Mouse (Mus musculus) CH12.LX (cell line): ENCODE results near the gene Kat7. TPM values are rescaled to one million over a fixed set of nuclear protein-coding genes. Genes with fewer than 3 reads are reported as not detected.

Experiments used
- DNase-seq: peaks from one replicate; pipeline ENCODE4 v3.0.0-alpha.2; 2013; ENCODE audit errors: extremely low read depth
- H3K27ac ChIP-seq: 2 replicates; pipeline ENCODE4 v1.5.1; 2012; ENCODE audit warnings: low read depth, mild to moderate bottlenecking, control low read depth, moderate library complexity; ENCODE audit not compliant: insufficient read depth
- H3K27me3 ChIP-seq: replicated peaks from 2 replicates; pipeline ENCODE3; 2012; ENCODE audit warnings: inconsistent platforms
- H3K36me3 ChIP-seq, 2 experiments: replicated peaks in 1 of 2; 2 replicates each; pipeline versions ENCODE3 to v1.6.1; 2012; ENCODE audit warnings: inconsistent platforms in 1 of 2, low read length in 1 of 2, mild to moderate bottlenecking in 1 of 2, mixed read lengths in 1 of 2, moderate library complexity in 1 of 2; ENCODE audit not compliant: control insufficient read depth in 1 of 2, insufficient read depth in 1 of 2
- H3K4me1 ChIP-seq, 2 experiments: 2 replicates each; pipeline ENCODE4 v1.6.1; 2012; ENCODE audit warnings: inconsistent platforms in 1 of 2, moderate library complexity in 1 of 2; ENCODE audit not compliant: insufficient read depth in 2 of 2, control insufficient read depth in 1 of 2
- H3K4me2 ChIP-seq: 2 replicates; pipeline ENCODE4 v1.6.1; 2012; ENCODE audit warnings: low read depth, mild to moderate bottlenecking, control low read depth; ENCODE audit not compliant: poor library complexity, insufficient read depth, severe bottlenecking
- H3K4me3 ChIP-seq, 3 experiments: fragments of 150-350 bp in 1 of 3; sonication (generic) in 1 of 3; replicated peaks in 1 of 3; 2 replicates each; pipeline versions ENCODE3 to v1.5.1; 2011 to 2012; ENCODE audit warnings: low read depth in 2 of 3, low read length in 2 of 3, mild to moderate bottlenecking in 2 of 3, moderate library complexity in 2 of 3, control low read depth in 1 of 3, improper control_type of control experiment in 1 of 3, inconsistent platforms in 1 of 3, mixed read lengths in 1 of 3; ENCODE audit not compliant: poor library complexity in 1 of 3
- H3K79me2 ChIP-seq: replicated peaks from 2 replicates; pipeline ENCODE4 v1.6.1; 2012; ENCODE audit warnings: mild to moderate bottlenecking, moderate library complexity; ENCODE audit not compliant: control insufficient read depth, poor library complexity, insufficient read depth, severe bottlenecking; ENCODE audit errors: extremely low read depth
- H3K9ac ChIP-seq: 2 replicates; pipeline ENCODE4 v1.6.1; 2012; ENCODE audit warnings: low read depth, mild to moderate bottlenecking, control low read depth, moderate library complexity; ENCODE audit not compliant: insufficient read depth
- H3K9me3 ChIP-seq: replicated peaks from 2 replicates; pipeline ENCODE3; 2012; ENCODE audit warnings: low read length, inconsistent platforms, mixed read lengths
- BHLHE40 ChIP-seq: IDR thresholded peaks from 2 replicates; pipeline ENCODE4 v1.6.1; 2011; ENCODE audit warnings: mild to moderate bottlenecking, low read depth, low read length, improper control_type of control experiment
- CTCF ChIP-seq, 2 experiments: IDR thresholded peaks in 1 of 2; conservative IDR thresholded peaks in 1 of 2; 2 replicates each; pipeline ENCODE4 v1.5.1; 2011 to 2012; ENCODE audit warnings: low read depth in 2 of 2, low read length in 2 of 2, improper control_type of control experiment in 1 of 2, inconsistent platforms in 1 of 2, mild to moderate bottlenecking in 1 of 2, moderate library complexity in 1 of 2
- ELF1 ChIP-seq: IDR thresholded peaks from 2 replicates; pipeline ENCODE4 v1.6.1; 2014; ENCODE audit warnings: low read depth, mild to moderate bottlenecking, inconsistent platforms, low read length, improper control_type of control experiment
- GABPA ChIP-seq: IDR thresholded peaks from 2 replicates; pipeline ENCODE4 v1.6.1; 2012; ENCODE audit warnings: low read depth, low read length, improper control_type of control experiment, inconsistent platforms; ENCODE audit not compliant: insufficient replicate concordance
- JUND ChIP-seq: conservative IDR thresholded peaks from 2 replicates; pipeline ENCODE4 v1.6.1; 2011; ENCODE audit warnings: low read depth, low read length, improper control_type of control experiment
- KAT2A ChIP-seq: IDR thresholded peaks from 2 replicates; pipeline ENCODE4 v1.6.1; 2012; ENCODE audit warnings: low read length, improper control_type of control experiment, inconsistent platforms; ENCODE audit not compliant: insufficient replicate concordance
- MAFK ChIP-seq: IDR thresholded peaks from 2 replicates; pipeline ENCODE4 v1.6.1; 2011; ENCODE audit warnings: low read length, improper control_type of control experiment; ENCODE audit not compliant: insufficient replicate concordance
- MAZ ChIP-seq: IDR thresholded peaks from 2 replicates; pipeline ENCODE4 v1.6.1; 2012; ENCODE audit warnings: low read depth, mild to moderate bottlenecking, inconsistent platforms, low read length, improper control_type of control experiment, moderate library complexity
- MXI1 ChIP-seq: IDR thresholded peaks from 2 replicates; pipeline ENCODE4 v1.6.1; 2011; ENCODE audit warnings: mild to moderate bottlenecking, low read depth, low read length, improper control_type of control experiment
- NELFE ChIP-seq: IDR thresholded peaks from 2 replicates; pipeline ENCODE4 v1.6.1; 2011; ENCODE audit warnings: low read depth, low read length, improper control_type of control experiment
- PAX5 ChIP-seq: IDR thresholded peaks from 2 replicates; pipeline ENCODE4 v1.6.1; 2012; ENCODE audit warnings: low read length, inconsistent platforms, mixed read lengths
- POLR2AphosphoS2 ChIP-seq: IDR thresholded peaks from 2 replicates; pipeline ENCODE4 v1.6.1; 2011; ENCODE audit warnings: low read depth, low read length, improper control_type of control experiment
- RAD21 ChIP-seq: IDR thresholded peaks from 2 replicates; pipeline ENCODE4 v1.6.1; 2011; ENCODE audit warnings: low read depth, mild to moderate bottlenecking, low read length, improper control_type of control experiment, moderate library complexity
- RCOR1 ChIP-seq: conservative IDR thresholded peaks from 2 replicates; pipeline ENCODE4 v1.6.1; 2012; ENCODE audit warnings: low read depth, mild to moderate bottlenecking, inconsistent platforms, low read length, improper control_type of control experiment
- TBP ChIP-seq: conservative IDR thresholded peaks from 2 replicates; pipeline ENCODE4 v1.6.1; 2011; ENCODE audit warnings: low read depth, low read length, improper control_type of control experiment
- UBTF ChIP-seq: IDR thresholded peaks from 2 replicates; pipeline ENCODE4 v1.6.1; 2012; ENCODE audit warnings: low read depth, mild to moderate bottlenecking, inconsistent platforms, low read length, improper control_type of control experiment, moderate library complexity
- USF1 ChIP-seq: IDR thresholded peaks from 2 replicates; pipeline ENCODE4 v1.6.1; 2014; ENCODE audit warnings: low read depth, mild to moderate bottlenecking, inconsistent platforms, low read length, improper control_type of control experiment
- USF2 ChIP-seq: conservative IDR thresholded peaks from 2 replicates; pipeline ENCODE4 v1.6.1; 2011; ENCODE audit warnings: low read depth, low read length, improper control_type of control experiment
- ZC3H11A ChIP-seq: IDR thresholded peaks from 2 replicates; pipeline ENCODE4 v1.6.1; 2012; ENCODE audit warnings: low read depth, mild to moderate bottlenecking, inconsistent platforms, low read length, improper control_type of control experiment
- ZMIZ1 ChIP-seq: IDR thresholded peaks from 2 replicates; pipeline ENCODE4 v1.6.1; 2012; ENCODE audit warnings: low read depth, mild to moderate bottlenecking, inconsistent platforms, low read length, improper control_type of control experiment
- dilution Hi-C: fragments of 300-500 bp; cut with MboI; formaldehyde crosslinking; loops from 2 replicates; pipeline ENCODE4 v1.14.3; 2020; ENCODE audit warnings: low sequenced_read_pairs; ENCODE audit not compliant: extremely low pct_unique_long_range_greater_than_20kb, extremely low pct_ligation_motif_present
- in situ Hi-C: fragments of 300-500 bp; cut with MboI; formaldehyde crosslinking; loops from 3 replicates; pipeline ENCODE4 v1.14.3; 2019; ENCODE audit warnings: low sequenced_read_pairs, low pct_ligation_motif_present, low pct_unique_long_range_greater_than_20kb, mixed read lengths
- polyA plus RNA-seq: library from polyadenylated mRNA; unstranded; fragments of >175 nt; gene quantifications from 2 replicates; pipeline ENCODE4 v1.2.1, GENCODE M21; 2012; ENCODE audit warnings: low read depth; ENCODE audit not compliant: insufficient read length
- total RNA-seq, 2 experiments: library from RNA; depleted of rRNA; stranded (reverse); fragments of 300-350 nt in 1 of 2; fragments of >200 nt in 1 of 2; gene quantifications; 2 replicates each; pipeline ENCODE4 v1.2.3; 2012 to 2014

The Kat7 gene
- total and polyA plus RNA-seq, 3 experiments: 59.5 to 90.2 (median 66.7) TPM

DNA sequence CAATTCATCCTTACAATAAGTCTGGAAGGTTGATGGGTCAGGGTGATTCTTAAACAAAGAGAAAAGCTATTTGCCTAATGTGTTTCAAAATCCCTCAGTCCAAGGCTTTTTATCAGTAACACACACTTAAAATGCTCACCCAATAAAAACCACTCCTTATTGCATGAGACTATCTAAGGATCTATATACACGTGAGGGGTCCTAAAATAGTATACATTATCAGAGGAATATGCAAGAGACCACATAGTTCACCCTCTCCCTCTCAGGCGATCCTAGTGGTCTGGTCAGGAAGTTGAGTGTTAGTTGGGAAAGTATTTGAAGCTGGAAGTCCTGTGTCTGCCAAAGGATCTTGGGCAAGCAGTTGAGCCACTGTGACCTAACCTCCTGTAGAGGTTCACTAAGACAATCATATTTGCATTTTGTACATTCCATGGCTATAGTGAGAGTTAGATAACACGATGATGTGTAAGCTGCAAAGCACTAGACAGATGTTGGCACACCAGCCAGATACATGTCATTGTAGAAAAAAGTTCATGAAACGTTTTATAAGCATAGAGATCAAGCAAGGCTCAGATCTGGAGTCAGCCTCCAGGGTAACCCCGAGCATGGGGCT, 24.5 kb upstream of the Kat7 start:
- no peak for TF ChIP-seq JUND
- no peak for TF ChIP-seq UBTF
- TF ChIP-seq RCOR1: no peak
- no peak for TF ChIP-seq GABPA
- no peak for TF ChIP-seq NELFE
- no peak for TF ChIP-seq ZC3H11A
- TF ChIP-seq KAT2A: no peak
- TF ChIP-seq MAZ: no peak
- no peak for TF ChIP-seq RAD21
- no peak for TF ChIP-seq ZMIZ1
- no peak for TF ChIP-seq TBP
- no peak for TF ChIP-seq POLR2AphosphoS2
- no peak for TF ChIP-seq MXI1
- no peak for TF ChIP-seq ELF1
- no peak for TF ChIP-seq USF1
- TF ChIP-seq CTCF (conservative IDR thresholded peaks at IDR 0.05 in 1 of 2, IDR thresholded peaks at IDR 0.05 in 1 of 2; ENCODE audit: low read depth in 2 of 2, low read length in 2 of 2): no peak
- no peak for TF ChIP-seq BHLHE40
- TF ChIP-seq PAX5: no peak
- in situ Hi-C loops: no loop called here
- H3K36me3 ChIP-seq: no peaks in the 10 kb centered on the region
- H3K4me3 ChIP-seq: no peak overlapping the region
- no peaks in the 10 kb centered on the region for H3K9me3 ChIP-seq
- dilution Hi-C loops: no loop called here
- H3K27ac ChIP-seq: no peak overlapping the region
- H3K4me2 ChIP-seq: no peak overlapping the region
- H3K27me3 ChIP-seq: peaks cover 79% of the 10 kb centered on the region
- no peak for DNase-seq
- peaks cover 4 to 15% of the 10 kb centered on the region in 2 experiments; a peak in 2 of 4 replicates for H3K4me1 ChIP-seq
- no peak overlapping the region for H3K9ac ChIP-seq
- H3K79me2 ChIP-seq: no peaks in the 10 kb centered on the region

DNA sequence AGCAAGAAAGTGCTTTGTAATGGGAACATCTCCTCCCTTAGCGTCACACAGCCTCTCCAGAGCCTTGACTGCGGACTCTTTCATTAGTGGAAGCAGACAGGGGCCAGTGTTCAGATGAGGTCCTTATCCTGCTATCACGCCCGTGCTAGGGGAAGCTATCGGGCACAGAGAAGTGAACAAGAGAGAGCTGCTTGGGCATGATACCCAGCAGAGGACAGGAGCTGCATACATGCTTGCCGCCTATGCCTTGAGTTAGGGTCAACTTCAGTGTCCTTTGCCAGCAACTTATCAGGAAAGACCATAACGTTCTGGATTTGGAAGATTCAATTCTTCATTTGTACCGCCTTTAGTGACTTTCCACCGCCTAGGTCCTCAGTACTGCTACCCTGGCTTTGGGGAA, 23.8 kb upstream of the Kat7 start:
- TF ChIP-seq NELFE (no peak), PAX5 (no peak), USF2 (no peak), MAFK (no peak), TBP (no peak)
- Histone ChIP-seq H3K4me2 (no peak overlapping the region), H3K9ac (no peak overlapping the region), H3K27ac (no peak overlapping the region), H3K9me3 (no peaks in the 10 kb centered on the region), H3K79me2 (no peaks in the 10 kb centered on the region), H3K36me3 (no peaks in the 10 kb centered on the region), H3K4me3 (no peak overlapping the region), H3K27me3 (peaks cover 72% of the 10 kb centered on the region), H3K4me1 (peaks cover 8 to 14% of the 10 kb centered on the region in 2 experiments; a peak in 2 of 4 replicates)
- in situ Hi-C loops: no loop called here
- DNase-seq: no peak
- dilution Hi-C loops: no loop called here
